Mouse (Mus musculus) left cerebral cortex, postnatal 14 days (tissue): ENCODE measurements around the gene Lix1. TPM values are rescaled to one million over a fixed set of nuclear protein-coding genes. Genes with fewer than 3 reads are reported as not detected.

Source experiments
- DNase-seq, 2 experiments: peaks; one replicate each; pipeline ENCODE4 v3.0.0; 2021 to 2022; ENCODE audit warnings: low spot score in 2 of 2, mixed read lengths in 1 of 2
- intact Hi-C: fragments of 180-260 bp; cut with DNase I; formaldehyde crosslinking; loops from one replicate; pipeline ENCODE4 v1.15.1; 2025
- total RNA-seq, 2 experiments: library from RNA; stranded (reverse); gene quantifications; 2 replicates each; pipeline ENCODE4 v1.2.3; 2021

The Lix1 gene
- total RNA-seq, 2 experiments from 2014 or later: 73.1 to 73.6 TPM

GRCm38 (mm10) chr17:17408720-17409478 lies 6.4 kb downstream of the Lix1 start:
- DNase-seq: no peak
- intact Hi-C loops: loop anchor here (5.0 kb wide), 1 partner anchor 38 kb away; no protein-coding TSS in a partner anchor

GRCm38 (mm10) chr17:17409601-17410000 lies 7.1 kb downstream of the Lix1 start:
- peak; percentile 45 to 57 for DNase-seq
- intact Hi-C loops: loop anchor here (5.0 kb wide), 1 partner anchor 38 kb away; no protein-coding TSS in a partner anchor

- intact Hi-C loops: no loop called here
- DNase-seq: no peak
Measured at GRCm38 (mm10) chr17:17411443-17411842, 9.0 kb downstream of the Lix1 start.

- intact Hi-C loops: no loop called here
- no peak for DNase-seq
Measured at GRCm38 (mm10) chr17:17412176-17412575, 9.7 kb downstream of the Lix1 start.

GRCm38 (mm10) chr17:17414206-17414605 lies 11.7 kb downstream of the Lix1 start:
- intact Hi-C loops: no loop called here
- no peak for DNase-seq

- intact Hi-C loops: no loop called here
- DNase-seq: no peak
Measured at GRCm38 (mm10) chr17:17424609-17425307, 22.3 kb downstream of the Lix1 start.

- intact Hi-C loops: no loop called here
- no peak for DNase-seq
Measured at GRCm38 (mm10) chr17:17425308-17425813, 22.9 kb downstream of the Lix1 start.

- intact Hi-C loops: no loop called here
- no peak for DNase-seq
Measured at GRCm38 (mm10) chr17:17425906-17426305, 23.4 kb downstream of the Lix1 start.

GRCm38 (mm10) chr17:17428888-17429287 lies 26.4 kb downstream of the Lix1 start:
- peak in 1 of 2 experiments; percentile 53 for DNase-seq
- intact Hi-C loops: no loop called here

GRCm38 (mm10) chr17:17433679-17434078 lies 31.2 kb downstream of the Lix1 start:
- DNase-seq: no peak
- intact Hi-C loops: no loop called here

GRCm38 (mm10) chr17:17438576-17439191 lies 36.2 kb downstream of the Lix1 start:
- intact Hi-C loops: no loop called here
- no peak for DNase-seq

- no peak for DNase-seq
- intact Hi-C loops: no loop called here
Measured at GRCm38 (mm10) chr17:17441876-17442498, 39.5 kb downstream of the Lix1 start.

GRCm38 (mm10) chr17:17444297-17444886 lies 41.9 kb downstream of the Lix1 start:
- no peak for DNase-seq
- intact Hi-C loops: loop anchor here (2.0 kb wide), 1 partner anchor 70 kb away; the partner anchor contains the start of gene Riok2

GRCm38 (mm10) chr17:17446683-17447082 lies 44.2 kb downstream of the Lix1 start:
- no peak for DNase-seq
- intact Hi-C loops: loop anchor here (5.0 kb wide), 1 partner anchor 39 kb away; no protein-coding TSS in a partner anchor

GRCm38 (mm10) chr17:17447821-17448220 lies 45.3 kb downstream of the Lix1 start:
- intact Hi-C loops: loop anchor here (5.0 kb wide), 1 partner anchor 41 kb away; no protein-coding TSS in a partner anchor
- no peak for DNase-seq

- peak; percentile 8 to 46 for DNase-seq
- intact Hi-C loops: loop anchor here (5.0 kb wide), 1 partner anchor 42 kb away; no protein-coding TSS in a partner anchor
Measured at GRCm38 (mm10) chr17:17448737-17449440, 46.4 kb downstream of the Lix1 start.

GRCm38 (mm10) chr17:17449441-17449770 lies 46.9 kb downstream of the Lix1 start:
- no peak for DNase-seq
- intact Hi-C loops: loop anchor here (5.0 kb wide), 1 partner anchor 42 kb away; no protein-coding TSS in a partner anchor

- intact Hi-C loops: no loop called here
- DNase-seq: no peak
Measured at GRCm38 (mm10) chr17:17451102-17451501, 48.6 kb downstream of the Lix1 start.
